Mouse (Mus musculus) fat pad, adult 2 months (tissue): ENCODE data around the gene Phyh.

Source experiments
- DNase-seq: peaks from one replicate; pipeline ENCODE4 v3.0.0-alpha.2; 2011; ENCODE audit warnings: low read depth, low spot score; ENCODE audit errors: extremely low read depth

The Phyh gene

DNA sequence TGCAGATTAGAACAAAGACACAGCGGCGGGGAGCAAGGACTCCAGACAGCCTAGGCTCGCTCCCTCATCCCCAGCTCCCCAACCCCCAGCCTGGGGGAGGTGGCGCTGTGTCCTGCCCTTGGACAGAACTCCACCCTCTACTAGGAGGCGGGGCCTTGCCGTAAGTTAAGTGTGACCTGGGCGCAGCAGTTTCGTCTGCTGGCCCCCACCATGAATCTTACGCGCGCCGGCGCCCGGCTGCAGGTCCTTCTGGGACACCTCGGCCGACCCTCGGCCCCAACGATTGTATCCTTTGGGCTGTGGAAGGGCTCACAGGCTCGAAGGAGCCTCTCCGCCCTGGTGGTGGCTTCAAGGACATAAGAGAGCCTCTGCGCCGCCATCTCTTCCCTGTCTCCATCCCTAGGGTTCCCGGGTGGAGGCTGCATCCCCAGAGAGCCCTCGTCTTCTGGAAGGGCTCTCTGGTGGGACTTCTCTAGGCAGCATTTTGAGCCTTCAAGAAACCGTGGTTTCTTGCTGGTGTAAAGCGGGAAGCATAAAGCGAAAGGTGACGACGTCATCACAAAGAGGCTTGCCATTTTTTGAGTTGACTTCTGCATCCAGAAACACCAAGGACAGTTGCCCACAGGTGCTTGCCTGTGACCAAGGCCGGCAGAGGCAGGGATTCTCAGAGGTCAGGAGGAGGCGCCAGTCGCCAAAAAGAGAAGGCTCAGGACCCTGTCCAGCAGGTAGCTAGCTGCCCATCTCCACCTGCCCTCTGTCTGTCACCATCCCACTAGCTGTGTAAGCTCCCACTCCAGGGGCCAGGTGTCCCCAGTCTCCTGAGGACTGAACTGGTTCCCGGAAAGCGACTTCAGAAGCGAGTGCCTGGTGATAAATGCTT is at the start of gene Phyh:
TSS of gene Phyh (plus strand) at position 160 of the 880 bp plus-strand sequence.
- DNase-seq: no peak

DNA sequence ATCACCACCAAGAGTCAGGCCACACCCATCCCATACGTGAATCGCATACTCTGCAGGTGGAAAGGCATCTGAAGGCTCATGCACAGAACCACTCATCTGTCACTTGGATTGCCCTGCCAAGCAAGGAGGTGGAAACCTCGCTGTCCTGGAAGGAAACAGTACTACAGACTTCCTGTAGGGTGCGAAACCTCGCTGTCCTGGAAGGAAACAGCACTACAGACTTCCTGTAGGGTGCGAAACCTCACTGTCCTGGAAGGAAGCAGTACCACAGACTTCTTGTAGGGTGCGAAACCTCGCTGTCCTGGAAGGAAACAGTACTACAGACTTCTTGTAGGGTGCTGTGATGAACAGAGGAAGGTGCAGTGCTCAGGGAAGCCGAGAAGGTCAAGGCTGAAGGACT is 46.1 kb upstream of the Phyh start:
- DNase-seq: no peak

DNA sequence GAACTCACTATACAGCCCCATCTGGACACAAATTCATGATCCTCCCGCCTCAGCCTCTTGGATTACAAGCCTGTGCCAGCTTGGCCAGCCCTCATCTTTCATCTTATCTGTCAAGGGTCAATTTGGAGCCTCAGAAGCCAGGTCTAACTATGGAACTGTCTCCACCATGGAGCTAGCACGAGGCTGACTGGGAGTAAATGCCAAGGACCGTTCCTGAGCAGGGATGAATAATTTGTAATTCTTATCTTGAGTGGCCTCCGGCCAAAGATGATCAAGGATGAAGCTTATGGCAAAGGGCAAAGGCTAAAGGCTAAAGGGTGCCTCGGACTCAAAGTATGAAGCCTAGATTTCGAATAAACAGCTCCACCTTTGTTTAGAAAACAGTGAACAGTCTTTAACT is 45.5 kb upstream of the Phyh start:
- DNase-seq: no peak

DNA sequence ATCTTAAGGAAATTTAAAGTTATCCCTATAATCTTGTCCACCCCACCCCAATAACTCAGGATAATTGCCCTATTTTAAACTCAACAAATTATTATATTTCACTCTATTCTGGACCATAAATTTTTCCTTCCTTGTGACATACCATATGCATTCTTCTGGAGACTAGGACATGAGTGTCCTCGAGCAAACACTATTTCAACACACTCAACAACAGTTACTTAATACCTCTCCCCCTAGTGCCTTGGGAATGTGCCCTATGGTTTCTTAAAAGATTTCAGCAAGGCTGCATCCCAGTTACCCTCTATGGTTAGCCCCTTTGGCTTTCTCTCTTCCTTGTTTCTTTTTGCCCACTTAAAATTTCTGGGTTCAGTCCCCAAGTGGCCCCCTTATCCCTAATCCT is 43.7 kb upstream of the Phyh start:
- DNase-seq: peak; percentile 30

DNA sequence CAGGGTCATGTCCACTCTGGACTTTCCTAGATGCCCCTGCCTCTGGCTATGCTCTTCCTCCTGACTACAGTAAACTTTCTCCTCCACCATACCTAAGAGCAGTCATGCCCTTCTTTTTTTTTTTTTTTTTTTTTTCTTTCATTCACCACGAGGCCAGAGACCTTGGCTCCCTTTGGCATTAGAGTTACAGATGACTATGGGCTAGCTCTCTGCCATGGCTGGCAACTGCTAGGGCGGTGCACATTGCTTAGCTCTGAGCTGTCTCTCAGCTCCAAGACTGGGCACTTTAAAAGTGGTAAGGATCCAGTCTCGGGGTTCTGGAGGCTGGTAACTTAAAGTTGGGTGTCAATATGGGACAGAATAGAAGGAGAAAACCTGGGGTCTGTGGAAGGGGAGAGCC is 42.7 kb upstream of the Phyh start:
- DNase-seq: no peak

DNA sequence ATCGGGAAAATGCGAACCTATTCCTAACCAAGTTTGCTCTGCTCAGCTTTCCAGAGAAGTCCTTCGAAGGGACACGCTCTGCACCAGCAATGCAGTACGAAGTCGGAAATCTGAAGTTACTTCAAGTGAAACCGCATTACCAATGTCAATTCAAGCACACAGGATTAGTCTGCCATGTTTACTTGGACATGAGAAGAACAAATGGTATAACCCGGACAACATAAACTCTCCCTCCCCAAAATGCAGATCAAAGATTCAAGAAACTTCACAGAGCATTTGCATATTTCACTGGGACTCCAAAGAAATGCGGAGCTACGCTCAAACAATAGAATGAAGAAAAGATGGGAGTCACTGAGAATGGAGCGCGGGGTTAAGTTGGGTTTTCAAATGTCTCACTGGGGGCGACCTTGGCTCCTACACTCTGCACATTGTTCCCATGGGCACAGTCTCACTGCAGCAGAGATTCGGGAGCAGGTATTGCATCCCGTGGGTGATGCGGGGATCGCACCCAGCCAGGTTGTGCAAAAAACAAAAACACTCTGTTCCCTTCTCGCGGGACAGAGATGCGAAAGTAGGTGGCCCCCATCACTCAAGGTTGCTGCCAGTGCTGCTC is 38.0 kb upstream of the Phyh start:
- DNase-seq: no peak

GRCm38 (mm10) chr2:4881350-4882248 is 37.2 kb upstream of the Phyh start, which contains the start of gene Sephs1:
Gene Sephs1 (plus strand): TSS chr2:4881564.
- DNase-seq: no peak

GRCm38 (mm10) chr2:4882249-4882791 is 36.5 kb upstream of the Phyh start:
- DNase-seq: no peak

DNA sequence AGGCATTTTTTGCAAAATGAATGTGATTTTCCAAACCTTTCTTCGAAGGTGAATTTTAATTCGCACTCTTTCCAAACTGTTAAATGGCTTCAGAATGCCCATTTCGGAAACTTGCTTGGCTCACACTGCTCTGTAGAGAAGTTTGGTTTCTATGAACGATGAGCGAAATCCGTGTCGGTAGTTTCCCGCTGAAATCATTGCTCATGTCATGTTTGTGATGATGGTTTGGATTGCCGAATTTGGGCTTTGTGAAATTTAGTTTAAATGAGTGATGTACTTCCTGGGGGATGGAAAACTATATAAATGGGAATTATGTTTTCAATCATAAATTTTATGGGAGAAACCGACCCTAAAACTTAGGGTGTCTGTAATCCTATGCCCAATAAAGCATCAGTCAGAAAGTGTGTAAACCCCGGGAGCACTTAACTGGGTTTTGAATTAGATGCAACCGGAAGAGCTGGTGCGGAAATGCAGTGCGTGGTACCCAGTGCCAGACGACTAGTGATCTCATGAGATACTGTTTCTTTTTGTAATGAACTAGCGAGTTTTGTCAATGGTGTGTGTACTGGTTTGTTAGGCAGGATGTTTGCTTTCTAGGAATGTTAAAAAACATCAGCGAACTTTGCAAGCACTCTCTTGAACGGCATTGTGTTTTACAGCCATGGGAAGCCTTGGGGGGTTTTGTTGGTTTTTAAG is 35.7 kb upstream of the Phyh start:
- DNase-seq: no peak

GRCm38 (mm10) chr2:4886896-4887295 is 31.9 kb upstream of the Phyh start:
- no peak for DNase-seq

DNA sequence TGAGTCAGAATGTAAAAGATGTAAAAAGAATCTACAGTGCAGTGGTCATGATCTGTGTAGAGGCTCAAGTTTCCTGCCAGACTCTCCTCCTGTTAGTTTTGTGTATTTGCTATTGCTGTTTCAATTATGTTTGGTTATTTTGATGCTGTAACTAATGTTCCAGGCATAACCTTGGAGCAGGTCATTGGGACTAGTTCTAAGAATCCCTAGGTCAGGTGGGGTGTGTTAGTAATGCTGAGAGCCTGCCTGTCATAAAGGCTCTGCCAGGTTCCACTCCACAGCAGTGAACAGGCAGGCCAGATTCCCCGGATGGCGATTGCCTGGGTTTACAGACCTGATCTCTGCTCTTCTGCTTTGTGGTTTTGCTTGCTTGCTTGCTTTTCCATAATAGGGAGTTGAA is 23.2 kb upstream of the Phyh start:
- DNase-seq: no peak

DNA sequence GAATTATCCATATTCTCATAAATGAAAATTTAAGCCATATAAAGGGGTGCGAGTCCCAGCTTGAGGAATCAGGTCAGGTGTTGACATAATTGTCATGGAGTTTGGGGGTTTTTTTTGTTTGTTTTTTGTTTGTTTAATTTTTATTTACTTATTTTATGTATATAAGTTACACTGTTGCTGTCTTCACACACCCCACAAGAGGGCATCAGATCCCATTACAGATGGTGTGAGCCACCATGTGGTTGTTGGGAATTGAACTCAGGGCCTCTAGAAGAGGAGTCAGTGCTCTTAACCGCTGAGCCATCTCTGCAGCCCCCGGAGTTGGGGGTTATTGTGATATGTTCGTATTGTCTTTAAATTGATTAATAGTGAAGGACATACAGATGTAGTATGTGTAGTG is 21.8 kb upstream of the Phyh start:
- DNase-seq: no peak

GRCm38 (mm10) chr2:4900624-4901023 is 18.2 kb upstream of the Phyh start:
- no peak for DNase-seq

DNA sequence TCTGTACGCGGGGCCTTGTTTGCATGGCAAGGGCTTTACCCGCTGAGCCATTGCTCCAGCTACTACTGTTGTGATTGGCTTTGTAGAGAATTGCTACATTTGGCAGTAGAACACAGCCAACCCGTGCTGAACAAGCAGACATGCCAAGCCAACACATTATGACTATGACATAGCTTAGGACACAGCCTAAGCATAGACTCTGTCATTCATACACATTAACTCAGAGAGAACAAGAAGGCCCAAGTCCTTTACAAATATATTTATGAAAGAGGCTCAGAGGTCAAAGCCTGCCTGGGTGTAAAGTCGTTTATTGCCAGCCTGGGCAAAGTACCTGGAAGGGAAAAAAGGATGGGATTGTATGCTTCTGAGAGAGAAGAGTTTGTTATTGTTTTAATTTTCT is 16.5 kb upstream of the Phyh start:
- peak; percentile 42 for DNase-seq

DNA sequence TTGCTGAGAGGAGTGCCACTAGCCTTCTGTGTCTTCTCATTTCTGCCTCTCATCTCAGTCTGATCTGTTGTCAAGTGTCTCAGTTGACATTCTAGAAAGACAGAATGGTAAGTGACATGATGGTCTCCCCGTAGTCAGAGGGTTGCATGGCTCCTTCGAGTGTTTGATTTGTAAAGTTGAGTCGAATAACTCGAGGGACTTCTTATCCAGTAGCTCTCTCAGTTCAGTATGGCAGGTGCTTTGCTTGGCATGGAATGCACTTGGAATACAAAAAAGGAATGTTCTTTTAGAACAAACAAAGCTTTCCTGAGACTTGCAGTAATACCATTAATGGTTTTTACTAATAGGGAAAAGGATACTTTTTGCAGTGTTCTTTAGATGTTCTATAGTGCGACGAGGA is 11.7 kb upstream of the Phyh start:
- DNase-seq: no peak

DNA sequence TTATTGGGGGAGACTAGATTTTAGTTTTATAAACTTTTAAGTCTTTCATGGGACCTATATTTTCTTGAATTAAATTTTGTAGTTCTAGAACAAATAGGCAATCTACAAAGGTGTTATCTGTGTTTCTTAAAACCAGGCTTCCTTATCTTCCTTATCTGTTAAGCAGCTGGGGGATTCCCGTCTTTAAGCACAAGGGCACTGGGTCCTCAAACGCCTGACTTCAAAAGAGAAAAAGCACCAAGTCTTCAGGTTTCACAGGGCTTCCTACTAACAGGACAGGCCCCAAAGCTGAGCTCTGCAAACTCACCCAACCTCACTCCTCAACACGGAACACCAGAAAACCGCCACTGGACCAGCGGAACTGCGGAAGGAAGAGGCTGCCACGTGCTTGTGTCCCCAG is 10.9 kb upstream of the Phyh start:
- DNase-seq: no peak

DNA sequence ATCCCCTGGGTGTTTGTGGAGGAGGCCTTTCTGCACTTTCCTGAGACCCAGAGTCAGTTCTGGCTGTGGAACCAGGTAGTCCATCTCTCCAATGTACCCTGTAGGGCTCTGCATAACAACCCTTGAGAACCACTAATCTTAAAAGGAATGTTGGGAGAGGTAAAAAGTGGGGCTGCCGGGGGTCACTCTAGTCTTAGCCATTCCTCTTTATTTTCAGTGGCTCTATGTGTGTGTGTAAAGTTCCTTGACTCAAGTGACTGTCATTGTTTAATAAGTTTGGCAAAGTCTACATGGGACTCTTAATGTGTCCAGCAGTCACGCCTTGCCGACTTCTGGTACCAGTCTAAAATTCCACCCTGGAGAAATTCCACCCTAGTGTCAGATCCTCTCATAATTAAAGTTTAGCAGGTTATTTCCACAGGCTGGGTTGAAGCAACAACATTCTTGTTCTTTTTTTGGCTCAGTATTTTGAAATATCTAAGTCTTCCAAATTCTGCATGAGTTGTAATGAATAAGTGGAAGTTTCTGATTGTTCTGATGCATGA is 10.0 kb upstream of the Phyh start:
- DNase-seq: no peak

GRCm38 (mm10) chr2:4909909-4910308 is 8.9 kb upstream of the Phyh start:
- DNase-seq: no peak

DNA sequence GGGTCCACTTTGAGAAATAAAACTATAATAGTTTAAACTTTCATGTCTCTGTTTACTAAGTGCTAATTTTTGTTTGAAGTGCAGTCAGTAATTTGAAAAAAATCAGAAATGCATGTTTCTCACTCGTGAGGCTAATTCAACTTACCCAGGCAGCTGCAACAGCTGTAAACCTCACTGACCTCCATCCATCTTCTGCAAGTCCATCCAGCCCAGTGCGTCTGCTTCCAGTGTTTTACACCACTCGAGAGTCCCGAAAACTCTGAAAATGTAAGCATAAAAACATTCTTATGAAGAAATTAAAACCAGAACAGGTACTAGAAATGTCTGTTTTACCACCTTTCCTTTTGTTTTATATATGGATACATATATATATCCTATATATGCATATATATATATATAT is 8.3 kb upstream of the Phyh start:
- no peak for DNase-seq

DNA sequence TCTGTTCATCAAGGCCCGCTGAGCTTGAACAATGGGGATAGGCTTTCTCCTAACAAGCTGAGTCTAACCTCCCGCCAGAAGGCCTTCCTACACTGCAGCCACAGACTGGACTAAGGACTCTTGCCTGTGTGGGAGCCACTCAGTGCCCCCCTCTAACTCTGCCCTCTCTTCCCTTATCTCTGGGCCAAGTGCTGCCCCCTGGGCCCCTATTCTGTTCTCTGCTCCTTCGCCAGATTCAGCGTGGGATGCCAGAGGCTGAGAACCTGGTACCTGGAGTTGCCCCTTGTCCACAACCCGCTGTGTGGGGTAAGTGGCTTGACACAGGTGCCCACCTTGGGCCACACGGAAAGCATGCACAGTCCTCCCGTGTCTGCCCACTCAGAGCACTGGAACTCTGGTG is 4.9 kb upstream of the Phyh start:
- DNase-seq: no peak
